Mouse (Mus musculus) thymus, postnatal 14 days (tissue): Measurements from ENCODE around the gene 2310011J03Rik.

Source experiments
- DNase-seq: peaks from one replicate; pipeline ENCODE4 v3.0.0; 2021

2310011J03Rik gene

DNA sequence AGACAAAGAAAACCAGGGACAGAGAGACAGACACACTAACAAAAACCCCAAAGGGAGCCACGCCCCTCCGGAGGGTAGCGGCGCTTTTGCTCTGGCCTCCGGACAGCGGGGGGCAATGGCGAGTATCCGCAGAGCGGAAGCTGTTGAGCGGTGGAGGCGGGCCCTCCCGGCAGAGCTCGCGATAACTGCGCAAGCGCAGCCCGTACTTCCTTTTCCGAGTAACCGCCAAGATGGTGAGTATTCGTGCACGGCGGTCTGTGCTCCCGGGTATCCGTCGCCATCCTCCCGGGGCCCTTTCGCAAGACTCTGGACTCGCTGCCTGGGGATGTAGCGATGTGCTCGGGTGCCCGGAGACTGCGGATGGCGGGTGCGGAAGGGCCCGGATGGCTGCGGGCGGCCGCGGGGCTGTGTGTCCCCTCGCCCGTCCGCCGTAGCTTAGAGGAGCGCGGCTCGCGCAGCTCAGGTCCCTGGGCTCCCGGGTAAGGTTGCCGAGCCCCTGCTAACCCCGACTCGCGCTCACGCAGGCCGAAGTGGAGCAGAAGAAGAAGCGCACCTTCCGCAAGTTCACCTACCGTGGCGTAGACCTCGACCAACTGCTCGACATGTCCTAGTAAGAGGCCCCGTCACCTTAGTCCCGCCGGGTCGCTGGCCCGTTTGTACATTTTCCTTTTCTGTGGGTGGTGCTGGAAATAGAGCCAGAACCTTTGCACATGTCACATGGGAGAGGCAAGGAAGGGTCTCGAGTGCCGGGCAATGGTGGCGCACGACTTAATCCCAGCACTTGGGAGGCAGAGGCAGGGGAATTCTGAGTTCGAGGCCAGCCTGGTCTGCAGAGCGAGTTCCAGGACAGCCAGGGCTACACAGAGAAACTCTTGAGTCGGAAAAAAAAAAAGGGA lies 27.8 kb downstream of the 2310011J03Rik start, which contains the start of gene Rps15:
TSS of gene Rps15 (plus strand) at position 203 of the 896 bp plus-strand sequence.
- DNase-seq: peak; percentile 96

- DNase-seq: no peak
Observed at GRCm38 (mm10) chr10:80288657-80289056, 31.7 kb downstream of the 2310011J03Rik start.

DNA sequence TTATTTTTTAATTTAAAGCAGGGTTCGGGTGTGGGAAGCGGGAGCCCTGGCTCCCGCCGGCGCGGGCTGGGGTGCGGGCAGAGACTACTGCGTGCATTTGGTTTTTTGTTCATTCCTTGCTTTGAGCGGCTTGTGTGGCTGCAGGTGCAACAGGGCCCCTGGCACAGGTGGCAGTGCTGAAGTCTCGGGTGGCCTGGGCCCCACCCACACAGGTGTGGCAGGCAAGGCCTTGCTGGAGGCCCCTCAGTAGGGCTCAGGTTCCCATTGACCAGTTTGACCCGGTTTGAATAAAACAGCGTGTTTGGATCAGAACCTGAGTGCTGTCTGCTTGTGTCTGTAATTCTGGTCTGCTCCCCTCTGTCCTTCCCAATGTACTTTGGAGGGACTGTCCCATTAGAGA lies 32.2 kb downstream of the 2310011J03Rik start:
- DNase-seq: no peak

- DNase-seq: no peak
Observed at GRCm38 (mm10) chr10:80285222-80286070, 34.9 kb downstream of the 2310011J03Rik start.

- DNase-seq: no peak
Observed at GRCm38 (mm10) chr10:80282481-80283441, 37.6 kb downstream of the 2310011J03Rik start.

- DNase-seq: no peak
Observed at GRCm38 (mm10) chr10:80281921-80282371, 38.4 kb downstream of the 2310011J03Rik start.

DNA sequence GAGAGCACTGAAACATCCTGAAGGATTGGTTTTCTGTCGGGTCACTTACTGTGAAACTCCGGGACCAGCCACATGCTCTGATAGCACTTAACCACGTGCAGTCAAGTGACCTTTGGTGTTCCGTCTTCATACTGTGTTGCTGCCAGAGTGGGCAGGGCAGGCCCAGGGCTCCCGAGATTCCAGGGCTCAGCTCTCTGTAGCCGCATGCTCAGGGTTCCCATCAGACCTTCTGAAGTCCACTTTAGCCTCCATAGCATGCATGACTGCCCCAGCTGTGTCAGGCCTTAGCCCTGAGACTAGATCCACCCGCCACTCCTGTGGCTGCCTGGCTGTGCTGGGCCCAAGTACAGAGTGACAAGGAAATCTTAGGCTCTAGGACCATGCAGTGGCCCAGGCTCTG lies 39.0 kb downstream of the 2310011J03Rik start:
- no peak for DNase-seq

DNA sequence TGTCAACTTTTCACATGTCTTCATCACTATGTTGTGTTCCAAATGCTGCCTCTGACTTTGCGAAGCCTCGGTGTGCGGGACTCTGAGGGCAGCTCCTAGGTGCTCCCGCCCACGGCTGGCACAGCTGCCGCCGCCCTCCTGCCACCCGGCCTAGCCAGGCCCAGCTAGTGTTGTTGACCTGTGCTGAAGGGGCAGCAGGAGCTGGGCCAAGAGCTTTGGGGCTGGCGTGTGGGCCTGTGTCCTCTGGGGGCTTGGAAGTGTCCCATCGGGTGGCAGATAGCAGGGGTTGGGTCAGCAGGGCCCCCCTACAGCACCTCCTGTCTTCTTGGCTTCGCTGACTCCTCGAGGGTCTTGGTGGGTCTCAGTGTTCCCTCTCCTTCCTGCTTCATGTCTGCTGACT lies 41.1 kb downstream of the 2310011J03Rik start:
- DNase-seq: no peak

GRCm38 (mm10) chr10:80278390-80278789 lies 41.9 kb downstream of the 2310011J03Rik start:
- no peak for DNase-seq

GRCm38 (mm10) chr10:80276238-80276637 lies 44.1 kb downstream of the 2310011J03Rik start:
- no peak for DNase-seq

DNA sequence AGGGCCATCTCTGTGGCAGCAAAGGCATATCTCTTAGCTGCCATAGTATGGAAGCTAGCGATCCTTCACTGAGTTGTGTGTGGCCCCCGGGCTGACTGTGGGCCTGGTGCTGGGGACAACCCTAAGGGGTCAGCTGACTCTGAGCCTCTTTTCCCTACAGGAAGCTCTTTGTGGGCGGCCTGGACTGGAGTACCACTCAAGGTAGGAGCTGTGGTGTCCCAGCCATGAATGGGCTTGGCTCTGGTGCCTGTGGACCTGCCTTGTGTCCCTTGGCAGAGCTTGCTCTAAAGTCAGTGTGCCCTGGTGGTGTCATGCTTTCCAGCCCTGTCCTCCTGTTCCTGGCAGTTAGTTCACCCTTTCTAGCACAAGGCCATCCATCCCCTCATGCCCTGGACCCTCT lies 46.5 kb downstream of the 2310011J03Rik start:
- no peak for DNase-seq

DNA sequence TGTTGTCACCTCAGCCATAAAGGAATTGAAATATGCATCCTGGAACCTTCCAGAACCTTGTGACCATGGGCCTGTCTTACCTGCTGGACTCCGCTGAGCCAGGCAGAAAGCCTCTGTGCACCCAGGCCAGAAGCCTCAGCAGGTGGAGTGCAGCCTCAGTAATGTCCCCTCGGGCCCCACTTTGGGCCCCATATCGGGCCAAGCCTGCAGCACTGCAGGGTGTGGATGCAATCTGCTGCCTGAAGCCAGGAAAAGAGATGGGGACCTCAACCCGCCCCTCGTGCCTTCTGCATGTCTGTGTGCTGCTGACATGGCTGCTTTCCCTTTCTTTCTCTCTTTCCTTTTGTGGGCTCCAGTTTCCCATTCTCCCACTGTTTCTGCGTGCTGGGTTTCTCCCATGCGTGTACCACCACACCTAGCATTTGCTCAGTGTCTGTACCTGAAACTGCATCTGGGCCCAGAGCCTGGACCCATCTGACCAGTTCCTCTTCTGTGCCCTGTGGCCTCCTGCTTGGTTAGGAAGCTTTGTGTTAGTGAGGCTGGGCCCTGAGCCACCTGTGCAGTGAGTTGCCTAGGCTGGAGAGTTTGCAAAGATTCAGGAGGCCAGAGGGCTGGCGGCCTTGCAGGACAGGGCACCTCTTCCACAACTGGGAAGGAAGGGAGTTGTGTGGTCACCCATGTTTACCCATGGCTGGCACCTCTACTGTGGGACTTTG lies 48.3 kb downstream of the 2310011J03Rik start:
- no peak for DNase-seq

DNA sequence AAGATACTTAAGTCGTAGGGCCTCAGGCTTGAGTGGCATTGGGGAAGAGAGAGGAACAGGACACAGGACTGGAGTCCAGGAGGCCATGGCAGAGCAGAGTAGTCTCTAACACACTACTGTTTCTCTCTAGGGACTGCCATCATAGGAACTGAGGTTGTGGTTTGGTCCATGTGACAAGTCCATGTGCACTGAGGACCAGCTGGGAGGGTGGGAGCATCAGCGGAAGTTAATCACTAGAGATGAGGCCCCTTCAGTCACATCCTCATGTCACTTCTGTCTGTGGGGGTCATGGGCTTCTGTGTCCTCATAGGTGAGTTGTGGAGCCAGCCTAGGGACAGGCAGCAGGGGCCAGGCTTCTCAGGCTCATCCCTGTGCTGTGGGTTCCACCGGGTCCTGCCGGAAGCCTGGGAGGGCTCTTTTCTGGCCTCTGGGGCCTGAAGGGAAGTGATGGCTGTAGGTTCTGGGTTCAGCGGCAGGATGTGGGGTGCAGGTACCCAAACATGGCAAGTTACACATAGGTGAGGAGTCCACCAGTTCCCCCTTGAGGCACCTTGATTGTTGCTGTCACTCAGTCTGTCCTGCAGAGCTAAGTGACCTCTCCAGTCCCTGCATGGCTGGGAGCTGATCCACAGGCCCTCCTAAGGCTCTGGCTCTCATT lies 49.0 kb downstream of the 2310011J03Rik start:
- DNase-seq: no peak

GRCm38 (mm10) chr10:80270734-80271181 lies 49.6 kb downstream of the 2310011J03Rik start:
- no peak for DNase-seq

DNA sequence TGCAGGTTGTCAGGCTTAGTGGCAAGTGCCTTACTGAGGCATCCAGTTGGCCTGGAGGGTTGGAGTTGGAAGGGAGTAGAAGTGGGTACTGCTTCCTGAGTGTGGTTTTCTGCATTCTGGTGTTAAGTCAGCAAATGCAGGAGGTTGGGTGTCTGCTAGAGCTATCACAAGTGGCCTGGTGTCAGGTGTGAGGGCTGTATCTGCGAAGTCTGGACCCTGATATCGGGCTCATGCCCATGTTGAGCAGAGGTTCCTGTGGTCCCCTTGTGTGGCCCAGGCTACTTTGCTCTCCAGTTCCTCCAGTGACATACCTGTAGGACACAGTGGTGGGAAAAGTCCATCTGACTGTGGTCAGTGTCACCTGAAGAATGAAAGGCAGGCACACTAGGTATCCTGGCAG lies 50.2 kb downstream of the 2310011J03Rik start:
- DNase-seq: no peak
